Mouse (Mus musculus): ENCODE measurements around the gene Gm20388.
"Not testable (repeated sequence)": the region's sequence is repeated elsewhere in the genome, so short reads cannot be mapped to it uniquely, and the experiment has no call there.

The Gm20388 gene

DNA sequence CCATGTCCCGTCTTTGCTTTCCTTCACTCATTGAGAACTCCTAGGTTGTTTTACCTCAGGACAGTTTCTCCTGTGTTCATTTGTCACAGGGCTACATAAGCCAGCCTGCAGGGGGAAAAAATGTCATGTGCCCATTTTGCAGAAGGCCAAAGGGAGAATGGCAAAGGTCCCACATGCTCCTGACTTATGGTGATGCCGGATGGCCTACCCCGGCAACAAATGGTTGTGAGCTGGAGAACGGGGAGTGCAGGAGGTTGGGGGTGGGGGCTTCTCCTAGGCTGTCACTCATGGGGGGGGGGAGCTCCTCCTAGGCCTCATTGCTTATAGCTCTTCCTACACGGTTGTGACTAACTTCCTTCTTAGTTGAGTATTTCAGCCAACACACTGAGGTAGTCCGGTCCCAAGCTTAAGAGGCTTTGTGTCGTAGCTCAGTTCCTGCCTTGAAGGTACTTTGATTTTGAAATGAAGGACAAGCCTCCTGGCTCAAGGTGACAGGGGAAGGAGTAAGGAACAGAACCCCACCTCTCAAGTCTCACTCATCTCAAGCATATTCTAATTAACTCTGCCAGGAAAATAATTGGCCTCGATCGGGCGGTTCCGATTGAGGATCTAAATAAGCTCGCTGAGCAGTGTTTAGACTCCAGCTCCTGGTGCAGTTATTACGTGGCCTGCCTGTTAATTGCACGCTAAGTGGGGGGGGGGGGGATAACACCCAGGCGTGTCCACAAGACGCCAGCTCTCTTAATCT, 4233.4 kb downstream of the Gm20388 start:
- no peak for DNase-seq

DNA sequence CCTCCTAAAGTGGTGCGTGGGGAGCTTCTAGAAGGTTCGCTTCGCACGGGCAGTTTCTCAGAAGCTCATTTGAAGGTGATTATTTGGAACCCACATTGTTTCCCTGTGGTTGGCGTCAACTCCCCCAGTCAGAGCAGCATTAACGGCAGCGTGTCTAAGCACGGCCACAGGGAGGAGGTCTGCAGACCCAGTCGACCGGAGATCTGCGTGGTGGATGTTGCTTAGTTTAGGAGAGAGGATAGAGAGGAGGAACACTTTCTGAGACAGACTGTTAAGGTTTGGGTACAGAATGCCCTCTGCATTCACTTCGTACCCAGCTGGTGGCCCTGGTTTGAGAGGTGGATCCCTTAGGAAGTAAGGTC, 4234.0 kb downstream of the Gm20388 start:
- no peak for DNase-seq

DNA sequence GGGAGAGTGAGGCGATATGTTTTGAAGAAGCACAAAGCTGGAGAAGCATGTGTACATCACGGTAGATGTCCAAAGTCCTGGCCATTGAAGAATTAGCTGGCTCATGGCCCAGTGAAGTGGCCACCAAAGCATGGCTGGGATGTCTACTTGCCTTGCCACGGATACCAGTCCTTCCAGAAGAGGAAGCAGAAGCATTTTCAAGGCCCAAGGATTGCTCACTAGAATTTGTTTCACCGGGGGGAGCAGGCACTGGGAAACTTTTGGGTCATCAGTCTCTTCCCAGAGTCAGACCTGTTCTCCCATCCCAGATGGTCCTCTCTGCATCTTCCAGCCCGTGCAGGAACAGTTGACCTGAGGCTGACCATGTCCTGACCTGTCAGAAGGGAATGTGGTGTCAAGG, 4235.6 kb downstream of the Gm20388 start:
- no peak for DNase-seq

DNA sequence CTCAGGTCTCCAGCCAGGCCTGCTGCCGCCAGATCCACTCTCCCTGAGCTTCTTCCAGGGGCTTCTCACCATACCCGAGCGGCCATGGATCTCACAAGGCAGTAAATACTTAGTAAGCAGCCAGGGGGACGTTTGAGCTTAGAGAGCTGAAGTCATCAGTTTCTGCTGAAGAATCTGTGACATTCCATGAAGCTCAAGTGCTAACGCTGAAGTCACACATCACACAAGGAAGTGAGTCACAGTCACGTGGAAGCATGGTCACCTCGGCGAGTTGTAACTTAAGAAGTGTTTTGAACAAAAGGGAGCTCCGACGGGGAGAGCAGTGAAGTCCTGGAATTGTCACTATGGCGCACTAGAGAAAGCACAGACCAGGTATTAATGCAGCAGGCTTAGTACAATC, 4239.4 kb downstream of the Gm20388 start:
- DNase-seq, result no peak

DNA sequence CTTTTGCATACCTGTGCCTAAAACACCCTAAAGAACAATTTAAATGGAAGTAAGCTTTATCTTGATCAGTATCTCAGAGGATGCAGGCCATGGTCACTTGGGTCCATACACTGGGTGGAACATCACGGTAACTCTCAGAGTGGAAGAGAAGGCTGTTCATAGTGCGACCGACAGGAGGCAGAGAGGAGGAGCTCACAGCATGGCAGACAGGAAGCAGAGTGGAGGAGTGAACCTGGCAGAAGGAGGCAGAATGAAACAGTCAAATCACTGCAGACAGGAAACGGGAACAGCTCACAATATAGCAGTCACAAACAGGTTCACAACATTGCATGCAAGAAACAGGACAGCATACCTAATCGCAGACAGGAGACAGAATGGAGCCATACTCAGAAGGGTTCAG, 4239.9 kb downstream of the Gm20388 start:
- no peak for DNase-seq

DNA sequence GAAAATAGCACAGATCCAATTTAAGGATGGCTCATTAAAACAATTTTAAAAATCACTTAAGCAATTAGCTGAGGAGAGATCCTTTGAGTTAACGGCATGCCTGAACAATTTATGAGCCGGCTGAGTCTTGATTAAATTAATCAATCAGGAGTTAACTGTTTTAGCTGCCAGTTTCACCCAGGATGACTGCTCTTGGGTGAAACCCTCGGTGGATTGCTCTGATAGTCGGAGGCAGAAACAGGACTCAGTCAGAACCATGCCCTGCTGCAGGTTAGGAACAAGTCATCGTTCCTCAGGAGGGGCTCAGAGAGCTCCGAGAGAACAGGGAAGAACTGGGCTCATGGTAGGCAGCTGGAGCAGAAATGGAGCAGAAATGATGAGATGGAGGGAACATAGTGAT, 4241.2 kb downstream of the Gm20388 start:
- no peak for DNase-seq

DNA sequence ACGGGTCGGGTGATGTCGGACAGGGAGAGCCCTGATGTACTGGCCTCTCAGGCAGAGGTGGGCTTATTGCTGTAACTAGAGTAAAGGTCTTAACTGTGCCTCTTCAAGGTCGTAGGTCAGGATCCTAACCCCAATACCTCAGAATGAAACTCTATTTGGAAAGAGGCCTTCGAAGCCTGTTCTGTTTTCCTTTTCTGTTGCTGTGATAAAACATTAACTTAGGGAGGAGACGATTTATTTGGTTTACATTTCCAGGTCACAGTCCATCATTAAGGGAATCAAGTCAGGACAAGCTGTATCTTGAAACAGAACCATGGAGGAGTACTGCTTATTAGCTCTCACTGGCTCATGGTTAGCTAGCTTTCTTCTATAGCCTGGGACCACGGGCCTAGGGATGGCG, 4242.1 kb downstream of the Gm20388 start:
- DNase-seq, result no peak

DNA sequence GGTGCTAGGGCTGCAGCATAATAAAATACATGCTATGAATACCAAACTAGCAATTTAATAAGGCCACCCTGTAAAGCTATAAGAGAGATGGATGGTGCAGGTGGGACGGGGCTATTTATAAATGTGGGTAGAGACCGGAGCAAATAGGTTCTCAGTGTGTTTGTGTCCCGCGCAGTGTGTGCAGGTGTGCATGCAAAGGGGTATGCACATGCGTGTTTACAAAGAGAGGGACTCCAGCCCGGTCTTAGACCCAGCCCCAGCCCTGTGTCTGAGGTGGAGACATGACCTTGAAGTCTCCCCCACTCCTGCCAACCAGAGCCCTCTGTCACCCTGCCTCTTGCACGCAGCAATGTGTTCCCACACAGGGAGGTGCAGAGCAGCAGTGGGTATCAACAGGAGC, 4245.7 kb downstream of the Gm20388 start:
- no peak for DNase-seq

DNA sequence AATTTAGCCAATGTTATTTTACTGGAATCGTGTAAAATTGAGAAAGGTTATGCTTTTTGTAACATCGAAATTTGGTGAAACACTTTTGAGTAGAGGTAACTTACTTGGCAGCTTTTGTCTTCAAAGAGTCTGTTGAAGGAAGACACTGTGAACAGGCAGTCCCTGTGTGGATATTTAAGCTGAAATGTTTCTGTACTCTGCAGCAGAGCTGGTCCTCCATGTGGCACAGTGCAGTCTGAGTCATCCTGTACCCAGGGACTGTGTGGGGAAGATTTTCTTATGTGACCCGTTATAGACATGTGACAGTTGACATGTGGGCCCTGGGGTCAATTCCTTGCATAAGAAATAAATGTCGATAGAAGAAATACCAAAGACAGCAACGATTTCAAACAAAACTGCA, 4251.0 kb downstream of the Gm20388 start:
- no peak for DNase-seq

DNA sequence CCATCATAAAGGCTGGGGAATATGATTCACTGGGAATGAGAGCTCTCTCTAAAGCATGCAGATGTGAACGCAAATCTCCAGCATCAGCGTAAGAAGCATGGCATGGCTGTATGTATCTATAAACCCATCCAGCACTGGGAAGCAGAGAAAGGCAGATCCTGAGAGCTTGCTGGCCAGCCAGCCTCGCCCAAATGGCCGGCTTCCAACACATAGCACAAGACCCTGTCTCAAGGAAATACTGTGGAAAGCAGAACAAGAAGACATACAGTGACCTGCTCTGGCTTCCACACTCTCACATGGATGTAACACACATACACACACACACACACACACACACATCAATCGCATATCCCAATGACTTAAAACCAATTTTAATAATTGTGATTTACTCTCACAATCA, 4252.6 kb downstream of the Gm20388 start:
- no peak for DNase-seq

DNA sequence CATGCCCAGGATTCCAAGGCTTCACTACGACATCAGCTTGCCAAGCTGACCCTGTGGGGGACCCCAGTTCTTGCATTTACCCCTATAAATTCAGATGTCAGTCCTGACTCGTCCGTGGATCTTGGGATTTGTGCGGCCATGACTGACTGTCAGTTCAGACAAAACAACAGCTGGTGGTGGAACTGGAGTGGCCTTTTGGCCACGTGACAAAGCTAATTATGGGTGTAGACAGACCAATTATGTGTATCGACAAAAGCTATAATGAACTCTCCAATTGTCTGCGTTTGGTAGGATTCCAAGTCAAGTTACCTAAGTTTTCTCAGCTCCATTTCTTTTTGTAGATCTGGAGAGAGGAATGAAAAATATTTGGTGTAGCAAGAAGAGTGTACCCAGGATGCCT, 4259.1 kb downstream of the Gm20388 start:
- no peak for DNase-seq

DNA sequence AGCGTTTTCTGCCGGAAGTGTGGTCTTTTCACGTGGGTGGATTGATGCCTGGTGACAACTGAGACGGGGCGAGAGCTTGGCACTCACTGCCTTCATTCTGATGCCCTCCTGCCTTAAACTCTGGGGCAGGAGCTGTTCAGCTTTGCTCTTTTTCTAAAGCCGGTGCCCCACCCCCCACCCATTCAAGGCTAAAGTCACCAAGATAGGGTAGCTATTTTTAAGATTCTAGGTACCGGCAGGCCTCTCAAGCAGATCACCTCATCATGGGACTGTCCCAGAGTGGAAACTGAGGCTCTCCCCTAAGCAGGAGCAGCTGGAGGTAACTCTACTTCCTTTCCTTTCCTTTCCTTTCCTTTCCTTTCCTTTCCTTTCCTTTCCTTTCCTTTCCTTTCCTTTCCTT, 4260.0 kb downstream of the Gm20388 start:
- no peak for DNase-seq

DNA sequence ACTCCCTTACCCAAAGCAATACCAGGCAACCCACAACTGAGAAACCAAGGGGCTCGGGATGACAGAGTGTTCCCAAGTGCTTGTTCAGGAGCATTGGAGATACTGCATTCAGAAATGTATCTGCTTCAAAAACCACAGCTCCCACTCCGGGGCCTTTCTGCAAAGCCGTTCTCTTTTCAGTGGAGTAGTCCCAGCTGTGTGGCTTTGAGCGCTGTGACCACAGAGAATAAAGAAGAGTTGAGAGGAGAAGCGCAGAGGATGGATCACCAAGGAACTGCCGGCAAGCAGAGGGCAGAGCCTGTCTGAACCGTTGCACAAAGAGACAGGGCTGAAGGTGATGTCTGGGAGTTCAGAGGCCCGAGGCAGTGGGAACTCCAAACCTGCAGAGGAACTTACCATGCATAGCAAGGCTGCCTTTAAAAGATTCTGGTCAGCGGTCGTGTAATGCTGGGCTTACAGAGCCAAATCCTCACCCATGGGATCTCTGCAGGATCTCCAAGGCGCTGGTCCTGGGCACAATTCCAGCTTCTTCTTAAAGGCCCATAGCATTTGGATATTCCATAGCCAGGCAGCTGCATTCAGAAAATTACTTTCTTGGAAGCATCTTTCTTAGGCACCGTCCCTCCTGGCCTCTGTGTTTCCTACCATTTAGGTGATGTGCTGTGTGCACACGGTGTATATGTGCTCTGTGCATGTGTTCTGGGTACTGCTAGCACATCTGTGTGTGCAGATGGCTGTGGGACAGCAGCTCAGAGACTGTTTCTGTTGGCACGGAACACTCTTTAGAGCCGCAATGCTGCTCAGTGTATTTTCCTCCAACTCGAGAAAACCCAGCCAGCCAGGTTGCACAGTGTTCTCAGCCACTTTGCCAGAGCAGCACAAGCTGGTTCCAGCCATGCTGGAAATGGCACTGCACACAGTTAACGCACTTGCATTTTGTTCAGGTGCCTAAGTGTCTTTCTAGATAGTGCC, 4261.2 kb downstream of the Gm20388 start:
- no peak for DNase-seq

DNA sequence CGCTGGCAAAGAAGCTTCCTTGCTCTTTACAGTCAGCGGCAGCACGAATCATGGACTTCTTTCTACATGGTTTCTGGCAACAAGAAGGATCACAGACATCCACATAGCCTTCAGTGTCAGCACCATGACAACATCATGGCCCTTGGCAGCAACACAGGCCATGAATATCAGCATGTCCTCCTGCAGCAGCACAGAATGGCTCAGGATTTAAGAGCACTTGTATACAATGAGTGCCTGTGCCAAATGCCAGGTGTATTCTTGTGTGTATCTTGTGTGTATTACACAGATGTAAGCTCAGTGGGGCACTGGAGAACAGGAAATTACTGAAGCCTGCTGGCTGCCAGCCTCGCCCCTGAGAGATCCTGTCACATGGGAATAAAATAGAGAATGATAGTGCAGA, 4263.0 kb downstream of the Gm20388 start:
- no peak for DNase-seq

DNA sequence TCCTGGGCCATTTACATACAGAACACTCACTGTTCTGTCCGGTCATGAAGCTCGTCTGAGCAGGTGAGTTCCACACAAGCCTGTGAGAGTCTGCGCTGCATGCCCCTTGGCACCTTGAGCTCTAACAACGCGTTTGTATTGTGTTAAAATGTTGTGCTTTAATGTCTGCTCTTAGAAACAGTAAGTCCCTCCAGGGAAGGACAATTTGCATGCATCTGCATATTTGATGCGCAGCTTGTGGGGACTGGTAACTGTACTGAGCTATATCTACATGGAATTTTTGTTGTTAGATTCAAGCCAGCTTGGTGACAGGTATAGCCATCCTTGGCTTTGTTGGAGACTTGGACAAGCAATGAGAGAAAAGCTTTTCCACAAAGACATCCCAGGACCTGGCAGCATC, 4265.5 kb downstream of the Gm20388 start:
- DNase-seq, result no peak

DNA sequence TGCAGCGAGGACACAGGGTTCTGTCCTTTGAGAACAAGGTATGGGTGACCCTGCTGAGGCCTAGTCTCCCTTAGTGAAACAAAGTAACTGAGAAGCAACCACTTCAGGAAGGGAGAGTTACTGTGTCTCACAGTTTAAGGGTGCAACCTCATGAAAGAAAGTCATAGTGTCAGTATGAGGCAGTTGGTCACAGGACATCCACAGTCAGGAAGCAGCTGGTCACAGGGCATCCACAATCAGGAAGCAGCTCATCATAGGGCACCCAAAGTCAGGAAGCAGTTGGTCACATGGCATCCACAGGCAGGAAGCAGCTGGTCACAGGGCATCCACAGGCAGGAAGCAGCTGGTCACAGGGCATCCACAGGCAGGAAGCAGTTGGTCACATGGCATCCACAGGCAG, 4266.5 kb downstream of the Gm20388 start:
- not testable (repeated sequence) for DNase-seq

DNA sequence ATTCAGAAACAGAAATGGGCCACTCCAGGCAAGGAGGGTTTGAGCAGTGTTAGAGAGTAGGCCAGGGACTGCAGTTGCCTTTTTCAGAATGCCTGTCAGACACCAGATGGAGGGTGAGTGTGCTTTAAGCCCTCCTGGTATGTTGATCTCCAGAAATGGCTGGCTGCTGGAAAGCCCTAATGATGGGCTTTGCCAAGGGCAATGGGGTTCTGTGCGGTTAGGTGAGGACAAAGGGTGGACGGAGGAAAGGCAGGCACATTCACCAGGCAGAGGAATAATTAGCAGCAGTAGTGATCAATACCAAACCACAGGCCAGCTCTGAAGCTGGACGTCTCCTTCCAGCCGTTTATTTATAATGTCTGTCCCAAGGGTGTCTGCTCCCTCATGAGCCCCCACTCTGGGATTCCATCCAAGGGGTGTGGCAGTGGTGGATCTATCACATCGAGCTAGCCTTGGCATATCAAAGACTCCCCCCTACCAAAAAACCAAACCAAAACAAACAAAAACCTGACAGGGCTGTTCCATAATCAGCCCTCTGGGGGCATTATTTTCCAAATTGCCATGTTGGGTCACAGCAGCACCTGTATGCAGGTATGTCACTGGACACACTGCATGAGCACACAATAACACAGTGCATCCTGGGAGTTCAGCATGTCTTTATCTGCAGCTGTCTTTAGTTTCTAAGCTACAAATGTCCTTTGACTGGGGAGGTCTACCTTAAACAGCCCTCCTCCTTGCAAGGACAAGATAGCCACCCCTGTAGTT, 4270.2 kb downstream of the Gm20388 start:
- DNase-seq, result no peak

DNA sequence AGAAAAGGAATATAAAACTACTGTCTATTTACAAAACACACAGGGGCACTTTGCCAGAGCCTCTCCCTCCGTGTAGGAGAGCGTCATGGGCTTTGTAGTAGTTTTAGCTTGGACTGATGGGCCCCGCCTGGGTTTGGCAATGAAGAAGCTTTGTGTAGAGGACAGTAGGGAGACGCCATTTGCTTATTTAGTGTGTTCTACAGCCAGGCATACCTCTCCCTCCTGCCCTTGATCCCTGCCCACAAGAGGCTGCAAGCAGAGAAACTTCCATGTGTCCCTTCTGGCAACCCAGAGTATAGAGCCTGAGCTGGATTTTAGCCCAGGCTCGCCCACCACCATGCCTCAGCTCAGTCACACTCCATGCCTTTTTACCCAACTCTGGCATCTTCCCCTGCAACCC, 4271.1 kb downstream of the Gm20388 start:
- no peak for DNase-seq

DNA sequence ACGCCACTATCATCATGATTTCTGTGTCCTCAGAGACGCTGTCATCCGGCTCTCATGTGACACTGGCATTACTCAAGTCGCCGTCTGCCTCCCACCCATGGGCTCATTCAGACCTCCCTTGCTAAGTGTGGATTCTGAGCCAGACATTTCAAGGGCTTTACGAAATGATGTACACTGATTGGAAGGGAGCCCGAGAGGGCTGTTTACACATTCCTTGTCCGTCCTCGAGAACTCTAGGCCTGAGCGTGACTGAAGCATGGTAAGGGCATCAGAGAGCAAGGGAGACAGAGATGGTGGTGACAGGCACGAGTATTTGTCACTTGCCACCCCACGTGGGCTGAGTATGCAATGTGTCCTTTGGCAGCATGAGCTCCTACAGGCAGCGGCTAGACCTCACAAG, 4271.6 kb downstream of the Gm20388 start:
- no peak for DNase-seq

DNA sequence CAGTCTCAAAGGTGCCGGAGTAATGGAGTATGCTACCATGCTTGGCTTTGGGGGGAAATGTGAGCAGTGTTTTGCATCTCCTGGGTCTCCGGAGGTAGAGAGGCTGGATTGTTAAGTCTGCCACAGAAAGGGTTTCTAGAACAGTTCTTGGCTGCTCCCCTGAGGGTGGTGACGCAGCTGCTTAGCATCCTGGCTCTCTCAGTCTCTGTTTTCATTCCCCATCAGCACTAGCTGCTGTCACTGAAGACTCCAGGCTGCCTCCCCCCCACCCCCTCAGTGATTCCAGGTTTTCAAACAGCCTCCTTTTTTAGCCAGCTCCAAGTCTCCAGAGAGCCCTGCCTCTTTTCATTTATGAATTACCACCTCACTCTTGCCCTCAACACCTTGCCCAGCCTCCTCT, 4273.4 kb downstream of the Gm20388 start:
- no peak for DNase-seq

DNA sequence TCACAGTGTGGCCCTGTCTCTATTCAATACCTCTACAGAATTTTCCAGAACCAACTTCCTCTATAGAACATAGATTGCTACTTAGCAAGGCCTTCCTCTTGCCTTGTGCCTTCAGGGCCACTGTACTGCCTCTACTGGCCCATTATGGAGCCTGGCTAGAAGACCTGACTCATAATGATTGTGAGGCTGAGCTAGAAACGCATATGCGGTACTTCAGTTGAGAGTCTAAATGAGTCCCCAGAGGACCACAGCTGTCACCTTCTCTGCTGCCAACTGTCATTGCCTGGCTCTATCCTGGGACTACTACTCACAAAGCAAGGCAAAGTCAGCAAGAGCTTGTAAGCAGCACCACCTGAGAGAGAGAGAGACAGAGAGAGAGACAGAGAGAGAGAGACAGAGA, 4273.9 kb downstream of the Gm20388 start:
- DNase-seq, result no peak

DNA sequence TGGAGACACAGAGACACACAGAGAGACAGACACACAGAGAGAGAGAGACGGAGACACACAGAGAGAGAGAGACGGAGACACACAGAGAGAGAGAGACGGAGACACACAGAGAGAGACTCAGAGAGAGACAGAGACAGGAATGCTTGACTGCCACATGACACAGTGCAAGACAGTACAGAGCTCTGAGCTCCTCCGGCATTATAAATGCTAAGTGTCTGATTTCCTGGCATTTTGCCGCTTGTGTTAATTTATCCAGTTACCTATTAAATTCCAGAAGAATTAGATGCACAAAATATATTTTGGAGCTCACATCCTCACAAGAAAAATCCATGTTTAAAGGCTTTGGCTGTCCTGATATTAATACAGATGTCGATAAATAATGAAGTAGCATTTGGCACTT, 4274.4 kb downstream of the Gm20388 start:
- DNase-seq, result no peak

DNA sequence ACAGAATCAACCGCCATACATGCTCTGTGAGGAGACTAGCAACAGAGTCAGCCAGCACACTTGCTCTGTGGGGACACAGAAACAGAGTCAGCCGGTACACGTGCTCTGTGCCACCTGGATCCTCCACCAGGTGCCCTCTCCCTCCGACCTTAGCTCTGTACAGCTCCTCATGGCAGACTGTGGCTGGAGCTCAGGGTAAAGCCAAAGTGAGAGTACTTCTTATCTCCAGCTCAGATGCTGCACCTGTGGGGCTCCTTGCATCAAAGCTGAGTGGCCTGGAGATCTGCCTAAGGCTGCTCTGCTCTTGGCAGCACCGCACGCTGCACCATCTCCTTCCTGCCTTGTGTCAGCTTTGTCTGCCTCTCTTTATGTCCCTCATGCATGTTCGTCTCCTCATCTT, 4279.7 kb downstream of the Gm20388 start:
- no peak for DNase-seq

DNA sequence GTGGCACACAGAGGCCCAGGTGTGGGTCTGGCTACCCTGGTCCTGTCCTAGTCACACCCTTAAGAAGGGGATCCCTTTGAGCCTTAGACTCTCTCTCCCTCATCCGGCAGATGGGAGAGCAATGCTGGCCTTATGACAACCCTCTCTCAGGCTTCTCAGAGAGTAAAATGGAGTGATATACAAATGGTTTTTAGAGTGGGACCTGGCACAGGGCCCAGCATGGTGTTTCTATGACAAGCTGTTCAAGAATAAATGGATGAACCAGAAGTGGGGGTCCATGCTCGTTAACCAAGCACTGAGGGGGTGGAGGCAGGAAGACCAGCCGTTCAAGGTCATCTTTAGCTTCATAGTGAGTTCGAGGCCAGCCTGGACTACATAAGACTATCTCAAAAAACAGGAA, 4281.6 kb downstream of the Gm20388 start:
- DNase-seq, result no peak

Data from liver (tissue).